Comparison of ENCODE assay signal across 17 mouse cellular contexts in genomic region chr8:47193321-47193996, GRCm38 (mm10).
"Had no signal": no experiment of that assay in that cellular context is flagged by ENCODE, and none has a peak within 500 bp of the region (broad histone marks: within the 10 kb centered on the region; RNA-seq: fewer than 3 reads in every experiment).

No protein-coding gene starts in this region.

- H3K27me3 ChIP-seq: limb, embryonic 15.5 days; liver, embryonic 12.5 days; midbrain, embryonic 13.5 days; neural tube, embryonic 15.5 days had no signal

- DNase-seq: kidney, adult 9 months; kidney, postnatal 36 days; layer of hippocampus, adult 9-11 months; layer of hippocampus, postnatal 36 days; lung, embryonic 14.5 days; lung, postnatal 14 days; right cerebral cortex, adult 18-20 months; right cerebral cortex, postnatal 25 days; thymus, adult 18-20 months; thymus, postnatal 14 days had no signal

- H3K4me3 ChIP-seq: limb, embryonic 15.5 days; liver, embryonic 12.5 days; midbrain, embryonic 13.5 days; myocyte; neural tube, embryonic 15.5 days had no signal

- H3K27ac ChIP-seq: kidney, postnatal 0 days; limb, embryonic 15.5 days; liver, embryonic 12.5 days; macrophage; midbrain, embryonic 13.5 days; neural tube, embryonic 15.5 days had no signal

- H3K4me1 ChIP-seq: limb, embryonic 15.5 days; liver, embryonic 12.5 days; midbrain, embryonic 13.5 days; neural tube, embryonic 15.5 days had no signal

- H3K9ac ChIP-seq: limb, embryonic 15.5 days; liver, embryonic 12.5 days; lung, embryonic 14.5 days; midbrain, embryonic 13.5 days; neural tube, embryonic 15.5 days had no signal

- H3K9me3 ChIP-seq: limb, embryonic 15.5 days; liver, embryonic 12.5 days; midbrain, embryonic 13.5 days; neural tube, embryonic 15.5 days had no signal

- H3K36me3 ChIP-seq: liver, embryonic 12.5 days had no signal
